Mouse (Mus musculus) left cerebral cortex, postnatal 10 days (tissue): ENCODE measurements around the gene Prr15. TPM values are rescaled to one million over a fixed set of nuclear protein-coding genes. Genes with fewer than 3 reads are reported as not detected.

Experiments used
- DNase-seq, 2 experiments: peaks; one replicate each; pipeline ENCODE4 v3.0.0; 2021 to 2022; ENCODE audit warnings: low spot score in 2 of 2, mixed read lengths in 1 of 2; ENCODE audit errors: extremely low spot score in 1 of 2
- intact Hi-C: fragments of 180-260 bp; cut with DNase I; formaldehyde crosslinking; loops from one replicate; pipeline ENCODE4 v1.15.1; 2025
- total RNA-seq, 2 experiments: library from RNA; stranded (reverse); gene quantifications; 2 replicates each; pipeline ENCODE4 v1.2.3; 2021

The Prr15 gene
- total RNA-seq, 2 experiments from 2014 or later: 1.4 to 2.3 TPM

DNA sequence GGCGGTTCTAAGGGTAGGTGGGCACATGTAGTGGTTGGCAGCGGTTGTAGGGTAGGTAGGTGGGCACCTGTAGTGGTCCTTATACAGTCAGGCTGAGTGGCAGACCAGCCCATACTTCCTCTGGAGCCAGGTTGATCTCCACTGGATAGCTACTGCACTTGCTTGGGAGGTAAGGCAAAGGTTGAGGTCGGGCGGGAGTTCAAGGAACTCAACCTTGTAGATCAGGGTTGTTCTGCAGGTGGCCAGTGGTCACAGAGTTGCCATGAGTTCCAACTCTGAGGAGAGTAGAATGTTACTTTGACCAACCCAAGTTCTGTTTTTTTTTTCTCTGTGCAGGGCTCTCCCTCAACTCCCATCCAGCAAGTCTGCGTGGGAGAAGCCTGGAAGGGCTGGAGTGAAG is 3.1 kb downstream of the Prr15 start:
- no peak for DNase-seq
- intact Hi-C loops: no loop called here

DNA sequence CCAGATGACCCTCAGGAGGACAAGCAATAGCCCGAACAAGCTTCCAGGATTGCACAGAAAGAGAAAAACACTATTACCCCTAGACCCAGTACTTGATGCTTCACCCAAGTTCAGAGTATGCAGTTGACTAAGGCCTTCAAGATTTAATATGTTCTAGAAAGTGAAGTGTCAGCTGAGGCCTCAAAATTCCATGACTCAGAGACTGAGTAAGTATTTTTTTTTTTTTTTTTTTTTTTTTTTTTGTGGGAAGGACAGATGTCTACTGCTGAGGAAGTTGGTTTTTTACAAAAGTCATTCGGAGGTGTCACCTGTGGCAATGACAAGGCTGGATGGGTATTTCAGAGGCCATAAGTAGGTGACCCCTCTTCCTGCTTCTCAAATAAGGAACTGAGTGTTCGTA is 4.0 kb downstream of the Prr15 start:
- intact Hi-C loops: no loop called here
- DNase-seq: no peak

DNA sequence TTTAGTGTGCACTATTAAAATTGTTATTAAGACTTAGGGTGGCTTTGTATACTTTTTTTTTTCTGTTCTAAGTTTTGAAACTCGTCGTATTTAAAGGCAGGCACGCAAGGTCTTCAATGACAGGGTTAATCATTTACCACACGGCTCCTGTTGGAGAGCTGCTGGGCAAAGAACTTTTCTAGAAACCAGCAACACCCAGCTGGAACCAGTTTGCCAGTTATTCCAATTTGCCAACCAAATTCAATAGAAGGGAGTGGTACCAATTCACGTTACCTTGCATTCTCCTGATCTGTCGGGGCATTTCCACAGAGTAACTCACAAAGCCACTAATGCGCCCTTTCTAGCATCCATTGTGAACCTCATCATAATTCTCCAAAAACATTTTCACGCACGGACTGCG is 4.5 kb downstream of the Prr15 start:
- DNase-seq: no peak
- intact Hi-C loops: no loop called here

DNA sequence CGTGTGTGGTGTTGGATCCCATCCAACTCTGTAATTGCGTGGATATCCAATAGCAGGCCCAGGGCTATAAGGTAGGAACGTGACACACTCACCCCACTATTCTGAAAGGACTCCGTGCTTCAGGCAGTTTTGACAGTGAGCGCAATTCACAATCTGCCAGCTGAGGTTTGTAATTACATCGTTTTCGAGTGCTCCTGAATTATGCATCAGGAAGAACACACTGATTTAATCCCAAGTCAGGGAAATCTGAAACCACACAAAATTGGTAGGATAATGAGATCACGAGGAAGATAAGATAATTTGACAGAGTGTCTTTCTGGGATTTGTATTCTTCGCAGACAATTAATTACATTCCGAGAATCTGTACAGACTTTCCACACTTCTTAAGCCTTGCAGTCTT is 6.1 kb downstream of the Prr15 start:
- no peak for DNase-seq
- intact Hi-C loops: no loop called here

DNA sequence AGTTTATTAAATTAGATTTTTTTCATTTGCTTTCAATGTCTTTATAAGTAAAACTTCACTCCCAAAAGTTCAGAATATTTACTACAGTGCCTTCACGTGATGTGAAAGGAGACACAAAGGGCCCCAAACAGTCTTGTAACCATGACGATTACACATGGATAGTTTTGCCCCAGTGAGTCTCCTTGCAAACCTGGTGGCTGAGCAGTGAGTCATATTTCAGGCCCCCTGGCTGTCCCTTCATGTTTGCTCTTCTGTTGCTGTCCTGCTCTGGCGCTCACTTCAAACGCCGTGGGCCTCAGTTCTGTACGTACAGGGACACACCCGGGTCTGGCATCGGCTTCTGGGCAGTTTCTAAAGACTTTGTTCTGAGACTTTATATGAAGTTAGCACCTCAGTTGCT is 6.6 kb downstream of the Prr15 start:
- DNase-seq: no peak

DNA sequence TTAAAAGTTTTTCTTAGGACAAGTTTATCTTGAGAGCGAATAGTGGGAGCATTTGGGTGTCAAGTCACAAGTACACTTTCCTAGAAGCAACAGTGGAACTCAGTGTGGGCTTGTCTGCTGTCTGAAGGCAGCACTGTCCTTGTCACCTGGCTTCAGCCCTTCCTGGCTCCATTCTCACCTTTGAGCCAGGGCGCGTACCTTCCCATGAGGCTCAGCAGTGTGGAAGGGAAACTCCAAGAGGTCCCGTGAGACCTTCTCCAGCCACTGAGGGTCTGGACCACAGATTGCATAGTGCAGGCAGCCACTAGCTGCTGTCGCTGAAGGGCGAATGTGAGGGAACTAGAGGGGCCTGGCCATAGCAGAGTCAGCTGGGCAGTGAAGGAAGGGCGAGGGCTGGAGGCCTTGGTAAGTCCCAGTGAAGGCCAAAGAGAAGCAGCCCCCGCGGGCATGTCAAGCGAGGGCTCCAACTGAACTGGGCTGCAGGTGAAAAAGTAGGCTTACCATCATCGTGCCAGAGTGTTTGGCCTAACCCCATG is 7.5 kb downstream of the Prr15 start:
- no peak for DNase-seq
- intact Hi-C loops: no loop called here

More for the DNA sequence above, 6.6 kb downstream of the Prr15 start:
- intact Hi-C loops: no loop called here

DNA sequence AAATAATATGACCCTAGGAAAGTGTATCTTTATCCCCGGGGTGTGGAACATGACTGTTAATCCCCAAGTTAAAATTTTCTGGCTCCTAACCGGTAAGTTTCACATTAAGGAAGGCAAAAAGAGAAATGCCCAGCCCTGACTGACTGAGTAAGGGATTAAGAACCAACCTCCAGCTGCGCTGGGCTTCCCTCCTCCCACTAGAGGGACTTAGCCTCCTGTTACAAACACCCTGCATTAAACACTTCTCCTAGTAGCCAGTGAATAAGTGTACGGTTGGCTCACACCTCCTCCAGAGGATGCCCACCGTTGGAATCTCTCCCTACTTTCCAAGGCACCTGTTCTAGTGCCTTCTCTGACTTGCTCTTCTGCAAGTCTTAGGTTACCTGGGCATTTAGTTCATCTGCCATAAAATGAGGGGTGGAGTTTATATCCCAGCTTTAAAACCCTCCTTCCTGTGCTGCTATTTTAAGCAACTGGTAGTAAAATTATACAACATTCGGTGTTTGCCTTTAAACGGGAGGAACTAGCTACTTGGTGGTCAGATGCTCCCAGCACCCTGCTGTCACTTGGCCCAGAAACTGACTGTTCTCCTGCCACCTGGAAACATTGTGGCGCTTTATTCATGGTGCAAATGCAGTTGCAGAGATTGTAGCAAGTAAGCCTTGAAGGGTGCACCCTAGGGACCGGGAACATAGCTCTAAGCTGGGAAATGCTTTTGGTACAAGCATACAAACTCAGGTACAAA is 8.2 kb downstream of the Prr15 start:
- intact Hi-C loops: no loop called here
- DNase-seq: no peak

DNA sequence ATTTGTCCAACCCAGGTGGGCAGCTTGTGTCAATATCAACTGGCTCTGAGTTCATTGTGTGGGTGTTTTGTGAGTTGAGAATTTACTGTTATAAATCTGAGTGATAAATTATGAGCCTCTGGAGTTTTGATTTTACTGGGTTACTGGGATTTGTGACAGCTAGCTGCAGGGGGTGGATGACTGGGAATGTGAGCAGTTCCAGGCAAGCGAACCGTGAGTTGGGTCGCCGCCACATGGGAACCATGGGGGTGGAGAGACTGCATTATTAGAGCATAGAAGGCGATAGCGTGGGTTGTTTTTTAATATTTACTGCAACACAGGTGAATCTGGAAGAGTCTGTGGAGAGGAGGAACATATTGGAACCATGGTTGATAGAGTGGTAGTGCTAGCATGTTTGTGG is 11.7 kb downstream of the Prr15 start:
- DNase-seq: no peak
- intact Hi-C loops: no loop called here

DNA sequence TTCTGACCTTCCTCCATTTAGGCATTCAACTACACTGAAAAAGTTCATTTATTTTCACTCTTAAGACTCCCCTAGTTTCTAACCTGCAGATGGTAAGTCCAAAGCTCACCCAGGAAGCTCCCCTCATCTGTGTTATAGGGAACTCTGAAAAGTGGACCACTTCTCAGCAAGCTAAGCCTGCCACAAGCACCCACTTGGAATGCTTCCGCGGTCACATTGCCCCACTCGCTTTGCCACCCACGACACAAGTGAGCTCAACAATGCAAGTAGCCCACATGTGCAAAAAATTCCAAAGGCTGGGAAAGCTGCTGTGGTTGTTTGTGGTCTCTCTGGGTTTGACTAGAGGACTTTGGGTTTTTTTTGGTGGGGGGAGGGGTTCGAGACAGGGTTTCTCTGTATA is 15.5 kb downstream of the Prr15 start:
- intact Hi-C loops: no loop called here
- DNase-seq: no peak

DNA sequence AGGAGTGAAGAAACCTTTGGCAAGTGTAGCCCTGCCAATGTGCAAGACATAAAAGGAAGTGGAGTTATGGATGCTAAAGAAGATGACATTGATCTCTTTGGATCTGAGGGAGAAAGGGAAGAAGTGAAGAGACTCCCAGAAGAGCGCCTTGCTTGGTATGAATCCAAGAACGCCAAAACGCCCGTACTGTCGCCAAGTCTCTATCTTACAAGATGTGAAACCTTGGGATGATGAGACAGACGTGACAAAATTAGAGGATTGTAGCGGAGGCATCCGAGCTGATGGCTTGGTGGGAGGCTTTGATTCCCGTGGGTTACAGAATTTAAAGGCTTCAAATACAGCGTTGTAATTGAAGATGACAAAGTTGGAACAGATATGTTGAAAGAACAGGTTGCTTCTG is 16.6 kb downstream of the Prr15 start:
- intact Hi-C loops: no loop called here
- DNase-seq: no peak

DNA sequence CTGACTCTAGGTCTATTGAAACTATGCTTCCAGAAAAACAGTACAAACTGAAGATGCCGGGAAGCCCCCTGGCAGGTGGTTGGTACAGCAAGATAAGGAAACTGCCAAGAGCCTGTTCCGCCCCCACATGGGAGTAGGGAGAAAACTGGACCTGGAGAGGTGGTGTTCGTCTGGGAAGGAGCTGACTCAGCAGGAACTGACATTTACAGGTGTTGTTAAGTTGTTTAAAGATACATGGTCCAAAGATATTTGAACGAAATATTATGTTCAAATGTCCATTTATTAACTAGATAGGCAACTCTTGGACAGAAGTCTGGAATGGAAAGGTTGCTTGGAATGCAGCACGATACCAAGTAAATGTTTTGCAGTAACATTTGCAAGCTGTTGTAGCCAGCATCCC is 26.2 kb downstream of the Prr15 start:
- intact Hi-C loops: no loop called here
- DNase-seq: no peak

DNA sequence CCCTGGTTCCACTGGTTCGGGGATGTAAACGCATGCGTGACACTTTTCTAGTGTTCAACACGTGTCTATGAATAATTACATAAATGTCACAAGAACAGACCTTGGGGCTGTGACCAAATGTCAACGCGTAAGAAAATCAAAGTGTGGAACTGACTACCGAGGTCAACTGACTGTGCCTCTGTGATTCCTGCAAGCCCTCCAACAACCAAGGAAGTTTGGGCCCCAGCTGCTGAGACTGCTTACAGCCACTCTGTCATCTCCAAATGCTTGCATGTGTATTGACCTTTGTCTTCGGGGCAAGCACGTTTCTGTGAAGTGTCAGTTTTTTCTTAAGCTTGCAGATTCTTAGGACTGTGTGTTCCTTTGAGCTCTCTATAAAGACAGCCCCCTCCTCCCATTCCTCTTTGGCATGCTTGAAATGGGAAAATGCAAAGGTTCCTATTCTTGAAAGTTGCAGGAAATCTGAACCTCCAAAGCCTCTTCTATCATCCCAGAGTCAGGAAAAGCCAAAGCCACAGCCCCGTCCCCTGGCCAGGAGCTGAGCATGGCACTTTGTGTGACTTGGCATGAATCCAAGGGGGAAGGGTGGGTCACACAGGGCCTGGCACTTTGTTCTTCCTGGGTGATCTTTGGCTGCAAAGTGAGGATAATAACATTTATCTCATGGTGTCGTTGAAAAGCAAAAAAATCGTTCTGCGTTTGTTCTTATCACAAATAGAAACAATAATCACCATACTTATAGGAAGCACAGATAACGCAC is 27.5 kb downstream of the Prr15 start:
- no peak for DNase-seq
- intact Hi-C loops: no loop called here

DNA sequence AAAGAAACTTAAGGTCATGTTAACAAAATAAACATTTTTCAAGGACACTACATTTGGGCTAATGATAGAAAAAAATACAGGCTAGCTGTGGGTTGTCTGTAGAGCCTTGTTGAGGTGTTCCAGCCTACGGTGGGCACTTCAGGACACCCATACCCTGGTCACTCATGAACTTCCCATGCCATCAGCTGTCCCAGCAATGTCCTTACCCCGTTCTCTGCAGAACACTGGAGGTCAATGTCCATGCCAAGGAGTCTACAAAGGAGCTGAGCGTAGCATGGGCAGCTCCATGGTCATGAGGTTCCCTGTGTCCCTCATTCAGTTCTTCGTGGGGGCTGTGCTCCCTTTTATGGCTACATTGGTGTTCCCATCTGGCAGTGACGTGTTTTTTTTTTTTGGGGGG is 28.1 kb downstream of the Prr15 start:
- intact Hi-C loops: no loop called here
- DNase-seq: no peak

DNA sequence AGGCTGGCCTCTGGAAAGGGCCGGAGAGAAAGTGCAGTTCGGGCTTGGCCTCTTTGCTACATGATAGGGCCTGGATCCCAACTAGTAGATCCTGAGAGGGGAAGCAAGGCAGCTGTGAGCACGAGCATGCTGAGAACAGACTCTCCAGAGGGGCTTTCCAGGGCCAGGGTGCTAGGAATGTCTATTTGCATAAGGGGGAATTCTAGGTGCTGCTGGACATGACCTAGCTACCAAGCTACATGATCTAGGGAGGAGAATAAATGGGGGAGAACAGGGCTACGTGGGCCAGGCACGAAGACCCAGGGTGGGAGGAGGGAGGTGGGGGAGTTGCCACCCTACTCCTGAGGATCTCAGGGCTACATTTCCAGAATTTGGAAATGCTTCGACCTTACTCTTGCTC is 30.0 kb downstream of the Prr15 start:
- intact Hi-C loops: no loop called here
- DNase-seq: no peak

DNA sequence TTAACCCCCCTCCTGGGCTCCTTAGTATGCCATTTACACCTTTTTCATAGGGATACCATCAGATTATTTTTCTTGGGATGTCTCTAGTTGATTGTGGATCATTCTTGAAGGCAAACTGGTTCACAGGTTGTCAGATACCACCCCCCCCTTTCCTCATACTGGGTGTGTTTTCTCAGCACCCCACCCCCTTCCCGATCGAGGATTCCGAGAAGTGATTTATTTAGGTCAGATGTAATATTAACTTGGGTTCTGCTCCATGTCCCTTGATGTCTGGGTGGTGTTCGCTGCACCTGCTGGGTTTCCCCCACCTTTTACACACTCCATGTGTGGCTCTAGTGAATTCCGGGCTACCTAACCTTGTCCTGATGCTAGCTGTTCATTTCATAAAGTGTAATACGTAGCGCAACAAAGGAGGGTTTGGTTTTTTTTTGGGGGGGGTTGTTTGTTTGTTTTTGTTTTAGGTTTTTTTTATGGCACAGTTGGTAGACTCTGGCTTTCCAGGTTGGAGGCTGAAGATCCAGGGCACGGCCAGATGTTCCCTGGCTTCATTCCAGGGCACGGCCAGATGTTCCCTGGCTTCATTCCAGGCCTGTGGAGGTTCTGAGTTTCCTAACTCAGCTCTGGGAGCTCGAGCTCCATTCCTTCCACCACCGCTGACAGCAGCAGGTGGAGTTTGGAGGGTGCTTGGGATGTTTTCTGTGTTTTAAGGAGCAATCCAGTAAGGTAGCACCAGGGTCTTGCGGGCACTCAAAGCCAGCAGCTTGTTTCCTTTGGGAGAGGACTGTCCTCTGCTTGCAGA is 37.1 kb downstream of the Prr15 start:
- DNase-seq: no peak
- intact Hi-C loops: no loop called here

DNA sequence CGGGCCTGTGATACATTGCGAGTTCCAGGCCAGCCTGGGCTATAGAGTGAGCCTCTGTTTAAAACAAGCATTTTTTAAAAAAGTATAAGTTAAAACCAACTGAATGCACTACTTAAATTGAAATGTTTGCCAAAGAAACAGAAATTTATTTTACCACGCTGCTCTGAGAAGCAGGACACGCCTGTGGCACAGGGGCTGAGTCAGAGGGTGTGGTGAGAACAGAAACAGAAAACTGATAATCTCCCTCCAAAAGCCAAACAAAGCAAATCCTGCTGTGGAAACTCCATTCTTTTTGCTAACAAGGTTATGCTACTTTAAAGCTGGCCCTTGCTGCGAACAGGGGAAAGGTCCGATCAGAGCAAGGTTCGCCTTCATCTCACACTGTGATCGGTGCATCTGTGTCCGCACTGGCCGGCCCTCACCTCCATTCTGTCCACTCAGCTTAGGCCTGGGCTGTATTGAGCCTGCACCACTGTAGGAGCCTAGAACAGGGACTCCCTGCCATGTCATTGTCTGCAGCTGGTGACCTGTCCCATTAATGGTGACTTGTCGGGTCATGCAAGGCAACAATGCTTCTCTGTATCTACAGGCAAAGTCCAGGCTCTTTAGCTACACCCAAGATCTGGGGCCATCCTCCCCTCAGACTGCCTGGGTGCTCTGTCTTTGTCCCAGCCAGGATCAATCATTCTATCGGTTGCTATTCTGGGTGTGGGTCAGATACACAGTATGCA is 38.9 kb downstream of the Prr15 start:
- intact Hi-C loops: loop anchor here (5.0 kb wide), 2 partner anchors 112 to 582 kb away; no protein-coding TSS in a partner anchor
- no peak for DNase-seq

DNA sequence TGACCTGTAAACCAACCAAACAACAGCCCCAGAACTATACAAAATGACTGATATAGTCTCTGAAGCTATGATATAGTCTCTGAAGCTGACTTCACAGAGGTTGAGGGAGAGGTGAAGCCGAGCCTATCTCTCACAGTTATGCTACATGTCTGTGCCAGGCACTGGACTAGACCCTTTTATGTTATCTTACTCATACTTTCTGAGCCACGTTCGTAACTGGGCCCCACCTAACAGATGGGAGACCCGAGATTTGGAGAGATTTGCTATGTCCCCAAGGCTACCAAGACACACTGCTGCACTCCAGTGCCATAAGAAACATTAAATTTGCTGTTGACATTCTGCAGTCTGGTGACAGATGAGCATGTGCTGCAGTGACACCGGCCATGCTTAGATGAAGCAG is 41.0 kb downstream of the Prr15 start:
- DNase-seq: no peak
- intact Hi-C loops: loop anchor here (5.0 kb wide), 2 partner anchors 114 to 584 kb away; no protein-coding TSS in a partner anchor

DNA sequence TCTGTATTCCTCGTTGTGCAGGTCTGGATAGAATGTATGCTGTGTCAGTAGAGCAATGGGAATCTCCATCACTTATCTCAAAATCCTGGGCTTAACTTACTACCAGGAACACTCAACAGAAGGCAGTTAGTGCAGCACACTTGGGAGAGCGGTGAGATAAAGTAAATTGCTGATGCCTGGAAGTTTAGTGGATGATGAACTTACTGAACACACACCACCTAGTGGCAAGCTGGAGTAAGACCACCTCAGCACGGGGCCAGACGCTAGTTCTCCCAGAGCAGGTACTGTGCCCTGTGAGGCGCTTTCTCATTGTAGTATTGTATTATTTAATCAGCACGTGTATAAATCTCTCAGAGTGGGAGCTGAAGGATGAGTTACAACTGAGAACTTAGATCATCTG is 42.4 kb downstream of the Prr15 start:
- no peak for DNase-seq
- intact Hi-C loops: loop anchor here (5.0 kb wide), 2 partner anchors 116 to 586 kb away; no protein-coding TSS in a partner anchor
